ENCODE assay signal across 18 mouse cellular contexts in the genomic region with DNA sequence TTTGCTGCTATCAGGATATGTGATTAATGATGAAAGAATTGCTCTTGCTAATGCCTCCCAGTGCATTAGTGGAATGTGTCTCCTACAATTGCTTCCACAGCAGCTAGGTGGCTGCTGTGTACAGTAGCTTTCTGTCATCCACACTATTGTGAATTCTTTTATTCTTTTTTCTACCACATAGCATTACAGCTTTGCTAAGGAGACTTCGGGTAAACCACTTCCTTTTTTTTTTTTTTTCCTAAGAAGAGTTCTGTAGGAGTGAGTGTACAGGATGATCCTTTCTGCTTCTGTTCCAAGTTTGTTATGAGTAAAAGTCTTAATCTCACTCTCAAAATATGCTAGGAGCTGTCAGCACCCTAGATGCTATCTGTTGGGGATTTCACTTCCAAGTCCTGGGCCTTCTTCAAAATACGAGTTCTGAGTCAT.
DNase-seq lines count a peak whose midpoint lies in the region; ATAC-seq and TF ChIP-seq lines count a peak whose summit lies in the region.
"Had no signal": no experiment of that assay in that cellular context is flagged by ENCODE, and none has a peak within 500 bp of the region (broad histone marks: within the 10 kb centered on the region; RNA-seq: fewer than 3 reads in every experiment).

No protein-coding gene starts in this region.

- no peak for DNase-seq in kidney, adult 8-10 months
- peak; percentile 68 for DNase-seq in NIH3T3 (ENCODE audit: low read depth)
- no peak for DNase-seq in cerebellum, adult 9-11 months
- DNase-seq in heart, postnatal 14 days: no peak
- DNase-seq: adrenal gland, adult 8-10 months; cerebellum, postnatal 14 days; heart, adult 18-20 months; layer of hippocampus, adult 9-11 months; thymus, adult 2 months had no signal

- TF ChIP-seq CTCF in C2C12 (IDR thresholded peaks at IDR 0.05; ENCODE audit: control insufficient read depth, insufficient read depth, insufficient read length): no peak

- H3K79me2 ChIP-seq in C2C12 (ENCODE audit: control insufficient read depth, insufficient read depth): no peaks in the 10 kb centered on the region

- no peak overlapping the region for H3K27ac ChIP-seq in kidney, embryonic 15.5 days
- H3K27ac ChIP-seq: embryonic facial prominence, embryonic 13.5 days; forebrain, embryonic 13.5 days; liver, embryonic 14.5 days; midbrain, embryonic 13.5 days; neural tube, embryonic 12.5 days had no signal

- no peak overlapping the region for H3K4me2 ChIP-seq in kidney, embryonic 15.5 days
- H3K4me2 ChIP-seq: embryonic facial prominence, embryonic 13.5 days; forebrain, embryonic 13.5 days; midbrain, embryonic 13.5 days; neural tube, embryonic 12.5 days had no signal

- intact Hi-C loops in heart, postnatal 14 days (cut with DNase I): no loop called here

- H3ac ChIP-seq in C2C12 (ENCODE audit: control insufficient read depth, insufficient read length, low read depth): no peak overlapping the region

- H3K27me3 ChIP-seq in kidney, embryonic 15.5 days: no peaks in the 10 kb centered on the region
- H3K27me3 ChIP-seq in C2C12 (ENCODE audit: control insufficient read depth, insufficient read depth, insufficient read length): no peaks in the 10 kb centered on the region
- H3K27me3 ChIP-seq: embryonic facial prominence, embryonic 13.5 days; forebrain, embryonic 13.5 days; midbrain, embryonic 13.5 days; neural tube, embryonic 12.5 days had no signal

- H3K79me3 ChIP-seq in C2C12 (ENCODE audit: low read depth): no peaks in the 10 kb centered on the region

- no peak overlapping the region for H3K4me3 ChIP-seq in kidney, embryonic 15.5 days (replicated peaks)
- no peak overlapping the region for H3K4me3 ChIP-seq in C2C12 (ENCODE audit: insufficient read depth, poor library complexity, severe bottlenecking)
- H3K4me3 ChIP-seq: embryonic facial prominence, embryonic 13.5 days; forebrain, embryonic 13.5 days; midbrain, embryonic 13.5 days; neural tube, embryonic 12.5 days had no signal

- WGBS in kidney, embryonic 15.5 days: 52% methylated on average over 2 of the region's 2 CpGs

- ATAC-seq in kidney, embryonic 15.5 days (replicated peaks; ENCODE audit: low FRiP score): 0 out of 2 replicates have a peak, but pooled peaks have one; percentile 18
- peak; percentile 72 for ATAC-seq in megakaryocyte progenitor cell, adult 5-6 weeks (replicated peaks; ENCODE audit: poor library complexity)
- ATAC-seq: forebrain, embryonic 13.5 days; inflammation-experienced regulatory T-cells, adult 6 months; midbrain, embryonic 13.5 days had no signal

- no peaks in the 10 kb centered on the region for H3K4me1 ChIP-seq in kidney, embryonic 15.5 days
- H3K4me1 ChIP-seq: embryonic facial prominence, embryonic 13.5 days; forebrain, embryonic 13.5 days; midbrain, embryonic 13.5 days; neural tube, embryonic 12.5 days had no signal

- H3K9ac ChIP-seq in kidney, embryonic 15.5 days: no peak overlapping the region
- H3K9ac ChIP-seq: embryonic facial prominence, embryonic 13.5 days; forebrain, embryonic 13.5 days; liver, embryonic 14.5 days; midbrain, embryonic 13.5 days; neural tube, embryonic 12.5 days had no signal

- no peaks in the 10 kb centered on the region for H3K9me3 ChIP-seq in kidney, embryonic 15.5 days (replicated peaks)
- H3K9me3 ChIP-seq: embryonic facial prominence, embryonic 13.5 days; forebrain, embryonic 13.5 days; midbrain, embryonic 13.5 days; neural tube, embryonic 12.5 days had no signal

- H3K36me3 ChIP-seq in kidney, embryonic 15.5 days: no peaks in the 10 kb centered on the region
- no peaks in the 10 kb centered on the region for H3K36me3 ChIP-seq in C2C12 (ENCODE audit: control insufficient read depth, insufficient read depth)
- H3K36me3 ChIP-seq: embryonic facial prominence, embryonic 13.5 days; midbrain, embryonic 13.5 days; neural tube, embryonic 12.5 days had no signal

TF ChIP-seq in C2C12, 6 proteins besides CTCF, POLR2A, EP300 and RAD21:
- peak; percentile 21 for TF ChIP-seq FOSL1 (IDR thresholded peaks at IDR 0.05; ENCODE audit: insufficient read depth, low read length, poor library complexity, severe bottlenecking)
- no peak for TF ChIP-seq MYOG (IDR thresholded peaks at IDR 0.05; ENCODE audit: control insufficient read depth, extremely low read depth, insufficient read length)
- TF ChIP-seq MYOD1 (IDR thresholded peaks at IDR 0.05; ENCODE audit: control insufficient read depth, insufficient read length, low read depth): peak; percentile 5
- TF ChIP-seq MAX (IDR thresholded peaks at IDR 0.05): peak; percentile 5
